Mouse (Mus musculus) cerebellum, adult 2 months (tissue): ENCODE data around the gene Ptgr1.

Source experiments
- CTCF ChIP-seq: fragments of 200-500 bp; IDR thresholded peaks from 2 replicates; pipeline ENCODE4 v1.5.1; 2011; ENCODE audit warnings: low read depth, mild to moderate bottlenecking, control low read depth, low read length, moderate library complexity, borderline replicate concordance; ENCODE audit not compliant: insufficient read depth
- POLR2A ChIP-seq: fragments of 200-500 bp; IDR thresholded peaks from 2 replicates; pipeline ENCODE4 v1.6.1; 2011; ENCODE audit warnings: low read length, control low read depth, borderline replicate concordance; ENCODE audit not compliant: insufficient read depth

DNA sequence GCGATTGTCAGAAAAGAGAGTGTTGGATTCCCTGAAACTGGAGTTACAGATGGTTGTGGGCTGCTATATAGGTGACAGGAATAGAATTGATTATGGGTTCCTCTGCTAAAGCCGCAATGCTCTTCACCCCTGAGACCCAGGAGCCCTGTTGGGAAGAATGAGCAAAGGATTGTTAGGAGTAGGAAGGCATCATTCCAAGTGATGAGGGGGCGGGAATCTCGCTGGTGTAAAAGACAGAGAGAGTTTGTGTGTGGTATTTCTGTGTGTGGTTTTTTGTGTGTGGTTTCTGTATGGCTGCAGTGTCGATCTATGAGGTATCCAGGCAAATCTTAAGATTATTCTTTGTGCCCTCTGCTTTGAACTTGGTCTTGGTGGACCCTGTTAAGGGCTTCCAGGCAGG lies 42.2 kb downstream of the Ptgr1 start:
- TF ChIP-seq CTCF (no peak), POLR2A (no peak)
